Mouse (Mus musculus): ENCODE results near the gene Micu2.
A peak's percentile ranks its signal among the peaks of the same experiment; 100 is the strongest.

Gene Micu2

GRCm38 (mm10) chr14:57998526-57999401 is at the start of gene Micu2:
Micu2 (minus strand) TSS chr14:57999262.
- peak; percentile 91 for DNase-seq (ENCODE audit: low spot score)

- no peak for DNase-seq (ENCODE audit: low spot score)
These were observed 47.7 kb upstream of the Micu2 start for GRCm38 (mm10) chr14:58046639-58047284.

- DNase-seq (ENCODE audit: low spot score) = no peak
These were observed 37.1 kb upstream of the Micu2 start for GRCm38 (mm10) chr14:58036174-58036573.

- no peak for DNase-seq (ENCODE audit: low spot score)
These were observed 35.5 kb upstream of the Micu2 start for GRCm38 (mm10) chr14:58034567-58034966.

- DNase-seq (ENCODE audit: low spot score) = no peak
These were observed 19.8 kb upstream of the Micu2 start for GRCm38 (mm10) chr14:58018869-58019268.

GRCm38 (mm10) chr14:58003852-58004251 is 4.8 kb upstream of the Micu2 start:
- no peak for DNase-seq (ENCODE audit: low spot score)

- DNase-seq (ENCODE audit: low spot score) = no peak
These were observed 3.1 kb upstream of the Micu2 start for GRCm38 (mm10) chr14:58002161-58002560.

GRCm38 (mm10) chr14:57999402-57999734 is 306 bp upstream of the Micu2 start:
- no peak for DNase-seq (ENCODE audit: low spot score)

GRCm38 (mm10) chr14:57997431-57997830 is 1.6 kb downstream of the Micu2 start:
- DNase-seq (ENCODE audit: low spot score) = no peak

GRCm38 (mm10) chr14:57996210-57996609 is 2.9 kb downstream of the Micu2 start:
- no peak for DNase-seq (ENCODE audit: low spot score)

- DNase-seq (ENCODE audit: low spot score) = no peak
These were observed 7.3 kb downstream of the Micu2 start for GRCm38 (mm10) chr14:57991761-57992160.

GRCm38 (mm10) chr14:57989162-57989561 is 9.9 kb downstream of the Micu2 start:
- DNase-seq (ENCODE audit: low spot score) = no peak

GRCm38 (mm10) chr14:57985780-57986179 is 13.3 kb downstream of the Micu2 start:
- DNase-seq (ENCODE audit: low spot score) = no peak

GRCm38 (mm10) chr14:57982450-57982849 is 16.6 kb downstream of the Micu2 start:
- no peak for DNase-seq (ENCODE audit: low spot score)

- DNase-seq (ENCODE audit: low spot score) = no peak
These were observed 17.2 kb downstream of the Micu2 start for GRCm38 (mm10) chr14:57981720-57982418.

- no peak for DNase-seq (ENCODE audit: low spot score)
These were observed 18.3 kb downstream of the Micu2 start for GRCm38 (mm10) chr14:57980776-57981175.

GRCm38 (mm10) chr14:57980179-57980578 is 18.9 kb downstream of the Micu2 start:
- no peak for DNase-seq (ENCODE audit: low spot score)

GRCm38 (mm10) chr14:57978144-57978543 is 20.9 kb downstream of the Micu2 start:
- DNase-seq (ENCODE audit: low spot score) = no peak

- no peak for DNase-seq (ENCODE audit: low spot score)
These were observed 23.4 kb downstream of the Micu2 start for GRCm38 (mm10) chr14:57975656-57976055.

- DNase-seq (ENCODE audit: low spot score) = no peak
These were observed 27.0 kb downstream of the Micu2 start for GRCm38 (mm10) chr14:57971986-57972525.

- DNase-seq (ENCODE audit: low spot score) = no peak
These were observed 30.2 kb downstream of the Micu2 start for GRCm38 (mm10) chr14:57968873-57969272.

GRCm38 (mm10) chr14:57967080-57967797 is 31.8 kb downstream of the Micu2 start:
- no peak for DNase-seq (ENCODE audit: low spot score)

Measured in testis, postnatal 14 days (tissue).